Mouse (Mus musculus): Measurements from ENCODE around the gene Cpn1.

Cpn1 gene

GRCm38 (mm10) chr19:43986069-43986794, at the start of gene Cpn1:
Gene Cpn1 (minus strand): TSS chr19:43986556.
- peak; percentile 67 for DNase-seq

- no peak for DNase-seq
Observed at GRCm38 (mm10) chr19:44033396-44033795, 47.0 kb upstream of the Cpn1 start.

GRCm38 (mm10) chr19:44032046-44032744, 45.8 kb upstream of the Cpn1 start:
- DNase-seq, result peak; percentile 12

GRCm38 (mm10) chr19:44030024-44030423, 43.7 kb upstream of the Cpn1 start:
- DNase-seq, result no peak

GRCm38 (mm10) chr19:44028972-44029371, 42.6 kb upstream of the Cpn1 start, which contains the start of gene Cyp2c23:
Gene Cyp2c23 (minus strand): TSS chr19:44029208.
- DNase-seq, result no peak

- DNase-seq, result no peak
Observed at GRCm38 (mm10) chr19:44026956-44027530, 40.7 kb upstream of the Cpn1 start.

GRCm38 (mm10) chr19:44024921-44025585, 38.7 kb upstream of the Cpn1 start:
- DNase-seq, result no peak

- DNase-seq, result no peak
Observed at GRCm38 (mm10) chr19:44023066-44023465, 36.7 kb upstream of the Cpn1 start.

- peak; percentile 94 for DNase-seq
Observed at GRCm38 (mm10) chr19:44021502-44021901, 35.1 kb upstream of the Cpn1 start.

- DNase-seq, result peak; percentile 20
Observed at GRCm38 (mm10) chr19:44019739-44020138, 33.4 kb upstream of the Cpn1 start.

- DNase-seq, result peak; percentile 31
Observed at GRCm38 (mm10) chr19:44013862-44014261, 27.5 kb upstream of the Cpn1 start.

- DNase-seq, result peak; percentile 74
Observed at GRCm38 (mm10) chr19:44008784-44009183, 22.4 kb upstream of the Cpn1 start.

GRCm38 (mm10) chr19:44007186-44007585, 20.8 kb upstream of the Cpn1 start:
- DNase-seq, result no peak

- no peak for DNase-seq
Observed at GRCm38 (mm10) chr19:44005025-44005424, 18.7 kb upstream of the Cpn1 start.

- DNase-seq, result no peak
Observed at GRCm38 (mm10) chr19:44004261-44004660, 17.9 kb upstream of the Cpn1 start.

GRCm38 (mm10) chr19:44000720-44001119, 14.4 kb upstream of the Cpn1 start:
- no peak for DNase-seq

- DNase-seq, result no peak
Observed at GRCm38 (mm10) chr19:44000061-44000460, 13.7 kb upstream of the Cpn1 start.

GRCm38 (mm10) chr19:43998802-43999527, 12.6 kb upstream of the Cpn1 start:
- DNase-seq, result no peak

GRCm38 (mm10) chr19:43998101-43998500, 11.7 kb upstream of the Cpn1 start:
- no peak for DNase-seq

GRCm38 (mm10) chr19:43995427-43995826, 9.1 kb upstream of the Cpn1 start:
- no peak for DNase-seq

GRCm38 (mm10) chr19:43992464-43992863, 6.1 kb upstream of the Cpn1 start:
- DNase-seq, result no peak

- no peak for DNase-seq
Observed at GRCm38 (mm10) chr19:43990362-43990761, 4.0 kb upstream of the Cpn1 start.

- DNase-seq, result no peak
Observed at GRCm38 (mm10) chr19:43981992-43982391, 4.4 kb downstream of the Cpn1 start.

Measured in lung, postnatal 36 days (tissue).